Mouse (Mus musculus): ENCODE data around the gene Gm20388. TPM values are rescaled to one million over a fixed set of nuclear protein-coding genes. Genes with fewer than 3 reads are reported as not detected.

The Gm20388 gene
- total RNA-seq, 1 experiment: 27.0 TPM

DNA sequence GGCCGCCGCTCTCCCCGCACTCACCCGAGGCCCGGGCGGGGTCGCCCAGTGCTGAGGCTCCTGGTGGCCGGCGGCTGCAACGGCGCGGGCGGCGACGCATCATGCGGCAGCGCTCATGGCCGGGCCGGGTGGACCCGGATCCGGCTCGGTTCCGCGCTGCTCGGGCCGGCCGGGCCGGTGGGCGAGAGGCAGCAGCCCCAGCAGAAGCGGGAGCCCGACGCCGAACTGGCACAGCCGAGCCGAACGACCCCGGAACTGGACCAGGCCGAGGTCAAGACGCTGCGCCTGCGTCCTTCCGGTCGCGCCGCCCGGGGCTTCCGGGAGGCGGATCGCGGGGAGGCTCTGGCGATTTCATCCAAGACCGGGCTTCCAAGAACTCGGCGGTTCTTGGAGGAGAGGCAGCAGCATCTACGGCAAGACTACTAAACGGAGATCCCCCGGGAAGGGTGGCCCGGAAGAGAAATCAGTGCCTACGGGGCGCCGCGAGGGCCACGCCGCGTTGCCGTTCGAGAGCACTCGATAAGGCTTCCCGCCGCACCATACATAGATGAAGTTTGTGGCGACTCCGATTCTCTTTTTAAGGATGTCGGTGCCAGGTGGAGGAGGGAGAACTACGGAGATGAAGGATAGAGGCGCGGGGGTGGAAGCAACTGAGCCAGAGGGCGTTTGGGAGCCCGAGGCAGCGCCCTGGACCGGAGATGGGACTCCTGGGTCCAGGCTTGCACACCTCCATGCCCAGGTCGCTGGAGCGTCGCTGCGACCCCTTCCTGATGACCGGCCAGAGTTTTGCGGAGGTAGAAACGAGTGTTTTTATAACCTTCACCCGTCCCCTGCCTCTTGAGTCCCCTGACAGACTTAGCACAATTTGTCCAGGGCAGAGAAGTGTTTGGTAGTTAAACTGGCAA, 190.7 kb downstream of the Gm20388 start, which contains the start of gene Zdhhc7:
Gene Zdhhc7 (minus strand): TSS at position 415 of the 905 bp plus-strand sequence.
- in situ Hi-C loops (cut with MboI; ENCODE audit: low sequenced_read_pairs in 2 of 2, unreplicated experiment in 2 of 2): no loop called here
- H3K27ac ChIP-seq (ENCODE audit: insufficient read depth, low read depth, low read length, poor library complexity, severe bottlenecking): no peak within 1 kb of the TSS
- no peak for DNase-seq (ENCODE audit: low read depth, low spot score)
- no peaks in the 10 kb centered on the region for H3K9me3 ChIP-seq (ENCODE audit: control insufficient read depth, insufficient read depth, low read depth, low read length)
- peak within 1 kb of the TSS; percentile 89 to 100 for H3K4me3 ChIP-seq (ENCODE audit: insufficient read depth in 1 of 2, low read depth in 1 of 2, low read length in 2 of 2, poor library complexity in 1 of 2, severe bottlenecking in 1 of 2)
- H3K4me1 ChIP-seq (ENCODE audit: control insufficient read depth in 2 of 2, insufficient read depth in 2 of 2, low read length in 2 of 2, poor library complexity in 1 of 2): peaks cover 4 to 11% of the 10 kb centered on the region in 2 experiments
- H3K36me3 ChIP-seq (ENCODE audit: control insufficient read depth, insufficient read depth, low read length, poor library complexity, severe bottlenecking): no peaks in the 10 kb centered on the region
- peak within 1 kb of the TSS; percentile 93 for H3K9ac ChIP-seq (ENCODE audit: insufficient read depth, low read depth, low read length, poor library complexity, severe bottlenecking)
- no peak for TF ChIP-seq MAFK (IDR thresholded peaks at IDR 0.05; ENCODE audit: insufficient read depth, low read depth, low read length)
- no peak for TF ChIP-seq ZNF384 (IDR thresholded peaks at IDR 0.05; ENCODE audit: low read depth, low read length)
- TF ChIP-seq CHD2 (IDR thresholded peaks at IDR 0.05; ENCODE audit: low read depth, low read length): no peak
- TF ChIP-seq HCFC1 (IDR thresholded peaks at IDR 0.05; ENCODE audit: borderline replicate concordance, insufficient read depth, low read length): no peak
- no peak for TF ChIP-seq ZC3H11A (IDR thresholded peaks at IDR 0.05; ENCODE audit: borderline replicate concordance, low read depth, low read length)

GRCm38 (mm10) chr8:120103916-120104315, 193.3 kb downstream of the Gm20388 start:
- H3K36me3 ChIP-seq (ENCODE audit: control insufficient read depth, insufficient read depth, low read length, poor library complexity, severe bottlenecking): no peaks in the 10 kb centered on the region
- H3K9me3 ChIP-seq (ENCODE audit: control insufficient read depth, insufficient read depth, low read depth, low read length): no peaks in the 10 kb centered on the region
- H3K27ac ChIP-seq (ENCODE audit: insufficient read depth, low read depth, low read length, poor library complexity, severe bottlenecking): no peak overlapping the region
- H3K4me3 ChIP-seq (ENCODE audit: insufficient read depth in 1 of 2, low read depth in 1 of 2, low read length in 2 of 2, poor library complexity in 1 of 2, severe bottlenecking in 1 of 2): no peak overlapping the region
- DNase-seq (ENCODE audit: low read depth, low spot score): no peak
- no peak overlapping the region for H3K9ac ChIP-seq (ENCODE audit: insufficient read depth, low read depth, low read length, poor library complexity, severe bottlenecking)
- in situ Hi-C loops (cut with MboI; ENCODE audit: low sequenced_read_pairs in 2 of 2, unreplicated experiment in 2 of 2): no loop called here
- H3K4me1 ChIP-seq (ENCODE audit: control insufficient read depth in 2 of 2, insufficient read depth in 2 of 2, low read length in 2 of 2, poor library complexity in 1 of 2): peaks cover 4 to 11% of the 10 kb centered on the region in 2 experiments
- TF ChIP-seq CHD2 (IDR thresholded peaks at IDR 0.05; ENCODE audit: low read depth, low read length): no peak
- TF ChIP-seq ZNF384 (IDR thresholded peaks at IDR 0.05; ENCODE audit: low read depth, low read length): no peak
- TF ChIP-seq ZC3H11A (IDR thresholded peaks at IDR 0.05; ENCODE audit: borderline replicate concordance, low read depth, low read length): no peak
- TF ChIP-seq MAFK (IDR thresholded peaks at IDR 0.05; ENCODE audit: insufficient read depth, low read depth, low read length): no peak
- no peak for TF ChIP-seq HCFC1 (IDR thresholded peaks at IDR 0.05; ENCODE audit: borderline replicate concordance, insufficient read depth, low read length)

DNA sequence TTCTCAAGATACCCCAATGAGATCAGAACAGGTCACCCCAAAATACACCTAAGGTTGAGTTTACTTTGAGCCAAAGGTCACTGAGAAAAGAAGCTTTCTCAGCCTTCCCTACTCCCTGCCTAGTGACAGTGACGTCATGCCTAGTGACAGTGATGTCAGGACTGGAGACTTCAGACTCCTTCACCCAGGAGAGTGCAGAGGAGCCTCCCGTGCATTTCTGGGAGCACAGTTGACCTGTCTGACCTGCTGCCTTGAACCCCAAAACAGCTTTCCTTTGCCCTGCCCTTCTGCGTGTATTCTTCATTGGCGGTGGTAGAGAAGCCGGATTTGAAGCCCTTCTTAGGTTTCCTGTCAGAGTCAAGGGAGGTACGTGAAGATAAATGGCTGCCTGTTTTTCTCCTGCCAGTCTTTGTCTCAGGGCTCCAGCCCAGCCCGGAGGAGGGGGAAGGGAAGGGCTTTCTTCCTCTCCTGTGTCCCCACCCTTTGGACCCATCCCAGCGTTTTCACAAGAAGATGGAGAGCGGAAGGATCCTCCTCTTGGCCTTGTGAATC, 194.2 kb downstream of the Gm20388 start:
- no peaks in the 10 kb centered on the region for H3K36me3 ChIP-seq (ENCODE audit: control insufficient read depth, insufficient read depth, low read length, poor library complexity, severe bottlenecking)
- H3K4me3 ChIP-seq (ENCODE audit: insufficient read depth in 1 of 2, low read depth in 1 of 2, low read length in 2 of 2, poor library complexity in 1 of 2, severe bottlenecking in 1 of 2): no peak overlapping the region
- H3K4me1 ChIP-seq (ENCODE audit: control insufficient read depth in 2 of 2, insufficient read depth in 2 of 2, low read length in 2 of 2, poor library complexity in 1 of 2): peaks cover 4 to 11% of the 10 kb centered on the region in 2 experiments
- no peak overlapping the region for H3K27ac ChIP-seq (ENCODE audit: insufficient read depth, low read depth, low read length, poor library complexity, severe bottlenecking)
- H3K9me3 ChIP-seq (ENCODE audit: control insufficient read depth, insufficient read depth, low read depth, low read length): no peaks in the 10 kb centered on the region
- DNase-seq (ENCODE audit: low read depth, low spot score): peak; percentile 40
- H3K9ac ChIP-seq (ENCODE audit: insufficient read depth, low read depth, low read length, poor library complexity, severe bottlenecking): peak overlapping the region; percentile 20; the same call in 1 of the 2 replicates
- in situ Hi-C loops (cut with MboI; ENCODE audit: low sequenced_read_pairs in 2 of 2, unreplicated experiment in 2 of 2): no loop called here
- TF ChIP-seq ZNF384 (IDR thresholded peaks at IDR 0.05; ENCODE audit: low read depth, low read length) (no peak), CHD2 (IDR thresholded peaks at IDR 0.05; ENCODE audit: low read depth, low read length) (no peak), MAFK (IDR thresholded peaks at IDR 0.05; ENCODE audit: insufficient read depth, low read depth, low read length) (no peak), ZC3H11A (IDR thresholded peaks at IDR 0.05; ENCODE audit: borderline replicate concordance, low read depth, low read length) (no peak), HCFC1 (IDR thresholded peaks at IDR 0.05; ENCODE audit: borderline replicate concordance, insufficient read depth, low read length) (no peak)

DNA sequence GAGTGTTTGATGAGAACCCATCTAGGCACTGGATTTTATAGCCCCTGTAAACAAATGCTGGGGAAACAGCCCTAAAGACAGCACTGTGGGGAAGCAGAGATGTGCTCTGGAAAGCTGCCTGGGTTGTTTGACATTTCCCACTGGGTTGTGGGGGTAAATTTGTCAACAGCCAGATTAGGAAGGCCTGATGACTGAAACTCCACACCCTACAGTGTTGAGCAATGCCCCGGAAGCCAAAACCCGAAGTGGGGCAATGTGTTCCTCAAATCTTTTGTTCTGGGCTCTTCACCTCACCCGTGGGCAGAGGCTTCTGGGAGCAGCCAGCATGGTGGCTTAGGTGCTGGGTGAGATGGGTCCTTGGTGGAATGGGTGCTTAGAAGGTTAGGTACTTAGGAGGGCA, 198.5 kb downstream of the Gm20388 start:
- H3K4me1 ChIP-seq (ENCODE audit: control insufficient read depth in 2 of 2, insufficient read depth in 2 of 2, low read length in 2 of 2, poor library complexity in 1 of 2): peaks cover 4 to 8% of the 10 kb centered on the region in 2 experiments
- TF ChIP-seq ZC3H11A (IDR thresholded peaks at IDR 0.05; ENCODE audit: borderline replicate concordance, low read depth, low read length) (no peak), MAFK (IDR thresholded peaks at IDR 0.05; ENCODE audit: insufficient read depth, low read depth, low read length) (no peak), CHD2 (IDR thresholded peaks at IDR 0.05; ENCODE audit: low read depth, low read length) (no peak), ZNF384 (IDR thresholded peaks at IDR 0.05; ENCODE audit: low read depth, low read length) (no peak), HCFC1 (IDR thresholded peaks at IDR 0.05; ENCODE audit: borderline replicate concordance, insufficient read depth, low read length) (no peak)
- H3K9ac ChIP-seq (ENCODE audit: insufficient read depth, low read depth, low read length, poor library complexity, severe bottlenecking): no peak overlapping the region
- in situ Hi-C loops (cut with MboI; ENCODE audit: low sequenced_read_pairs in 2 of 2, unreplicated experiment in 2 of 2): no loop called here
- H3K4me3 ChIP-seq (ENCODE audit: insufficient read depth in 1 of 2, low read depth in 1 of 2, low read length in 2 of 2, poor library complexity in 1 of 2, severe bottlenecking in 1 of 2): no peak overlapping the region
- no peaks in the 10 kb centered on the region for H3K36me3 ChIP-seq (ENCODE audit: control insufficient read depth, insufficient read depth, low read length, poor library complexity, severe bottlenecking)
- DNase-seq (ENCODE audit: low read depth, low spot score): no peak
- no peaks in the 10 kb centered on the region for H3K9me3 ChIP-seq (ENCODE audit: control insufficient read depth, insufficient read depth, low read depth, low read length)
- no peak overlapping the region for H3K27ac ChIP-seq (ENCODE audit: insufficient read depth, low read depth, low read length, poor library complexity, severe bottlenecking)
